Mouse (Mus musculus) cerebellum, postnatal 14 days (tissue): ENCODE measurements around the gene L1cam.

ENCODE experiments used
- DNase-seq, 2 experiments: peaks; one replicate each; pipeline ENCODE4 v3.0.0; 2021; ENCODE audit warnings: mixed read lengths in 2 of 2

The L1cam gene

GRCm38 (mm10) chrX:73877014-73877413, 18.9 kb downstream of the L1cam start:
- DNase-seq = peak in 1 of 2 experiments; percentile 0

- DNase-seq = peak in 1 of 2 experiments; percentile 0
Measured at GRCm38 (mm10) chrX:73875881-73876280, 20.0 kb downstream of the L1cam start.

GRCm38 (mm10) chrX:73871956-73872355, 23.9 kb downstream of the L1cam start:
- peak in 1 of 2 experiments; percentile 38 for DNase-seq

- peak in 1 of 2 experiments; percentile 0 for DNase-seq
Measured at GRCm38 (mm10) chrX:73871474-73871873, 24.4 kb downstream of the L1cam start.

- no peak for DNase-seq
Measured at GRCm38 (mm10) chrX:73869334-73869733, 26.6 kb downstream of the L1cam start.

GRCm38 (mm10) chrX:73867852-73868251, 28.1 kb downstream of the L1cam start:
- no peak for DNase-seq

- peak; percentile 69 to 75 for DNase-seq
Measured at GRCm38 (mm10) chrX:73867256-73867655, 28.6 kb downstream of the L1cam start.

GRCm38 (mm10) chrX:73864692-73865091, 31.2 kb downstream of the L1cam start:
- no peak for DNase-seq

GRCm38 (mm10) chrX:73855087-73855408, 40.9 kb downstream of the L1cam start:
- no peak for DNase-seq

- peak; percentile 62 to 76 for DNase-seq
Measured at GRCm38 (mm10) chrX:73854326-73855086, 41.4 kb downstream of the L1cam start.

GRCm38 (mm10) chrX:73836691-73837090, 59.2 kb downstream of the L1cam start:
- DNase-seq = no peak

GRCm38 (mm10) chrX:73835731-73836130, 60.2 kb downstream of the L1cam start:
- no peak for DNase-seq

GRCm38 (mm10) chrX:73824185-73825151, 71.4 kb downstream of the L1cam start, which contains the start of gene Pdzd4:
TSS of gene Pdzd4 (minus strand) at chrX:73824969.
- peak; percentile 79 to 84 for DNase-seq

GRCm38 (mm10) chrX:73823747-73824146, 72.2 kb downstream of the L1cam start:
- DNase-seq = peak; percentile 13 to 28

GRCm38 (mm10) chrX:73816596-73817314, 79.2 kb downstream of the L1cam start:
- no peak for DNase-seq

GRCm38 (mm10) chrX:73815072-73815471, 80.8 kb downstream of the L1cam start:
- DNase-seq = peak; percentile 26 to 27

- DNase-seq = no peak
Measured at GRCm38 (mm10) chrX:73805814-73806213, 90.1 kb downstream of the L1cam start.
